Mouse (Mus musculus) adrenal gland, adult 18-20 months (tissue): ENCODE measurements at regions not wholly inside any gene's neighbourhood (a gene's known extent, or its start where the extent isn't known, plus 50 kb on each side); places are given as distances from the start of the nearest gene placed in this dataset.

Experiments
- DNase-seq, 2 experiments: peaks; one replicate each; pipeline ENCODE4 v3.0.0; 2021 to 2022; ENCODE audit warnings: low spot score in 2 of 2

DNA sequence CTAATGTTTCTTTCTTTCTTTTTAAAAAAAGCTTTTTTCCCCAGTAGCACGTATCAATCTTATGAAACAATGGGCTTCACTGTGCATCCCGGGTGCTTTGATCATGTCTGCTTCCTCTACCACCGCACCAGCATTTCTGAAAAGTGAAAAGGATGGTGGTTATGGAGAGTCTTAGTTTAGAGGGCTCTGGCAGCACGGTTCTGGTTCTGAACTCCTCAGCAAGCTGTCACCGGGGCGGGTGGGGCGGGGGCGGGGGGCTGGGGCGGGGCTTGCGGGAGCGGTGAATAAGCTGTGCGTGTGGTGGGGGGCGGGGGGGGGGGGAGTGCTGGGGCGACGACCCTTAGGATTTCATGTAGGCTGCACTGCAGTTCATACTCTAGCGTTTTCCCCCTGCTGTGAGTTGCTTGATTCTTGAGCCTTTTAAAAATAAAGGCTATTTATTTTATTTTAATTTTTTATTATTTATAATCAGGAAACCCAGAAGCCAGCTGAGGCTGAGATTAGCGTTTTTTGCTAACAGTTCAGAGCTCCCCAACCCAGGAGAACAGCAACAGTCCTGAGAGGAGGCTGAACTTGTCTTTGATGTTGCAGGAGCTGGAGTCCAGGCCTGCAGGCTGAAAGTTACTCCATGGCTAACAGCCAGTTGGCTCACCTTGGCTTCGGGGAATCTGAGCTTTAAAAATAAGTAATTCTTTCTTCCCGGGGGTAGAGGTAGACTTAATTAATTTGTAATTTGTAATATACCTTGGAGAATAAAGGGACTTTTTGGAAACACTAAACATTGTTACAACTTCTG, 59.2 kb upstream of the Tut7 start:
- DNase-seq: peak in 1 of 2 experiments; percentile 30

DNA sequence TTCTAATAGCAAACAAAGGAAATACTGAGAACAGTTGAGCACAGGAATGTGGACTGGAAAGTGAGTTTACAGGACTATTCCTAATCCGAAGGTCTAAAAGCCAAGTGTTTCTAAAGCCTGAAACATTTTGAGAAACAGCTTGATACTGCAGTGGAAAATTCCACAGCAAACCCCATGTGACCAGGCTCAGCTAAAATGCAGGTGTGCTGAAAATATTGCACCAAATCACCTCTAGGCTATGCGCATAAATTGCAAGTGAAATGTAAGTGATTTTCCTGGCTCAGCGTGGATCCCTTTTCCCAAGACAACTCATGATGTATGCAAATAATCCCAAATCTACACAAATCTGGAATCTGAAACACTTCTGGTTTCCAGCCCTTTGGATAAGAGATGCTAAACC, 57.1 kb upstream of the Tut7 start:
- DNase-seq: no peak

DNA sequence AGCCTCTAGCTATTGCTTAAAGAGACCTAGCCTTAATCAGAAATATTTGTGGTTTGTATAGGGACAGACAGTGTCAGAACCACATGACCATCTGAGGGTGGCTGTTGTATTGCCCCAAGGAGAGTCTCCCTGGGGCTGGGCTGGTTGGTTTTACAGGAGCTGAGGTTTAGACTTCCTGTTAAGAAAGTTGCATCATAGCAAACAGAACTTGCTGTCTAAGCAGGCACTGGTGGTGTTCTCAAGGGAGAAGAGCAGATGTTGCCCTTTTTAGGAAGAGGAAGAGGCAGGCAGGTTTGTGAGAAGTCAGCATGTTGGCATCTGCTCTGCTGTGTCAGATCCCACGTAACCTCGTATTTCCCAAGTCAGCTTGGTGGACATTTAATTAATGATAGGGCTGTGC, 52.7 kb upstream of the Tut7 start:
- no peak for DNase-seq

DNA sequence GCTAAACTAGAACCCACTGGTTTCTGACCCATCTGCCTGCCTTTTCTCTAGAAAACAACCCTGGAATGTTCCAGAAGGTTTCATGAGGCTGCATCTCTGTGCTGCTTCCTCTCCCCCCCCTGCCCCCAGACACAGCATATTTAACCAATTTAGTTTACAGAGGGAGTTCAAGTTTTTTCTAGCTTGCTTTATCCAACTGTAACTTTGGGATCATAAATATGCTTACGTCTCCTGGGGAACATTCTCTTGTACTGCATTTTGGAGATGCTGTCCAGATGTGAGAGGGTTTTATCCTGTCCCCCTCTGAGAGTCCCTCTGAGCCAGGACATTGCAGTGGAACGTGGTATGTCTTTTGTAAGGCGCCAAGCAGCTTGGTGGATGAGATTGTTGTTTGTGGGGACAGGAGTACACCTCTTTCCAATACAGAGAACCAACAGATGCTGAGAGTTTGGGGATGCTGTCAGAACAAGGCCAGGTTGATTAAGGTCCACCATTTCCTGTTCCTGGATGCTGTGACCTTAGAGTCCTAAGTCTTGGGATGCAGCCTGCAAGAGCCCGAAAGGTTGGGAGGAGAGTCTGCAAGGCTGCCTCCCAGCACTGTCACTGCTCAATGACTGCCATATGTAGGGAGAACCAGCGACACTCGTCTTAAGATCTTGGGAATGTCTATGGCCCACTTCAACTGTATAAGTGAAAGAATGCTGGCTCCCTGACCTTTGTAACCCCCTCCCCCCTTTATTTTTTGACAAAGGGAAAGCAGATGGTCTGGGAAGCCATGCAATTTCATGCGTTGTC, 51.4 kb upstream of the Tut7 start:
- no peak for DNase-seq
